Mouse (Mus musculus) olfactory bulb, adult 2 months (tissue): ENCODE results near the gene Tagap.

Experiments
- CTCF ChIP-seq: fragments of 200-500 bp; IDR thresholded peaks from 2 replicates; pipeline ENCODE4 v1.5.1; 2012; ENCODE audit warnings: low read depth, mild to moderate bottlenecking, low read length, moderate library complexity; ENCODE audit not compliant: insufficient read depth
- POLR2A ChIP-seq: fragments of 200-500 bp; IDR thresholded peaks from 2 replicates; pipeline ENCODE4 v1.6.1; 2012; ENCODE audit warnings: mild to moderate bottlenecking, low read depth, low read length, moderate library complexity; ENCODE audit not compliant: insufficient read depth

DNA sequence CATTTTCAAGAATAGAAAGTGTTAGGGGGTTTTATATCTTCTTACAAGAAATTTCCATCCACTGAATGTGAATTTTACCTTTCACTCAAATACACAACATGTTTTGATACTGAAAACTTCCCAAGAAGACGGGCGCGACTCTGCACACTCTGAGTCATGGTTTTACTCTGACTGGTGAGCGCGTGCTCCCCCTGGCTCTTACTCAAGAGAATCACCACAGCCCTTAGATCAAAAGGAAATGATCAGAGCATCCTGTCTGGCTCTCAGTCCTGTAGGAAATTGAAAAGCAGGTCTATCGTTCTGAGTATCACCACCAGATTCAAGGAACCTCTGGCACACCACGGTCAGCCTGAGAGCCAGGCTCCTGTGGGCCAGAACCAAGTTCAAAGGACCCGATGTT lies 13.8 kb downstream of the Tagap start:
- TF ChIP-seq CTCF (no peak), POLR2A (no peak)
